Mouse (Mus musculus): Measurements from ENCODE around the gene Prss22. TPM values are rescaled to one million over a fixed set of nuclear protein-coding genes. Genes with fewer than 3 reads are reported as not detected.

The Prss22 gene
- polyA plus RNA-seq, 1 experiment from 2014 or later = 0.82 TPM

DNA sequence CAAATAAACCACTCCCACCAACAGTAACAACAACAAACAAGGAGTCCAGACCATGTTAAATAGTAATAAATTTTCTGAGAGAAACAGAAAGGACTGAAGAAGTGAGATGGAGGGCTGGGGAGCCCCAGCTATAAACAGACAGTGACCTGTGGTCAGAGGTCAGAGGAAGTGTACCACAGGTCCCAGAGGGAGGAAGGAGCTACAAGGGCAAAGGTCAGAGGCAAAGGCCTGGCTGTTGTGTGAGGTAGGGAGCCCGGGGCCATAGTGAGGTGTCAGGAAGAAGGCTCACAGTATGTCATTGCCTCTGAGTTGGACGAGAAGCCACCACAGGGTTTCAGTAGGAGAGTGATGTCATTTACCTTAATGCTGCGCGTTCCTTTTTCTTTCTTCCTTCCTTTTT is 15.0 kb downstream of the Prss22 start:
- WGBS = 44% methylated on average over 4 of the region's 4 CpGs
- Histone ChIP-seq H3K27me3 (ENCODE audit: insufficient read depth, low read length) (no peaks in the 10 kb centered on the region), H3K27ac (ENCODE audit: low read length) (no peak overlapping the region), H3K4me2 (replicated peaks; ENCODE audit: low read depth, low read length) (no peak overlapping the region), H3K9me3 (ENCODE audit: low read length) (no peaks in the 10 kb centered on the region), H3K4me3 (ENCODE audit: low read length) (no peak overlapping the region), H3K9ac (replicated peaks; ENCODE audit: low read length) (no peak overlapping the region), H3K4me1 (ENCODE audit: insufficient read depth, low read length) (peaks cover 15% of the 10 kb centered on the region), H3K36me3 (ENCODE audit: insufficient read depth, low read length) (no peaks in the 10 kb centered on the region)
- no peak for ATAC-seq (ENCODE audit: low FRiP score, low TSS enrichment)

DNA sequence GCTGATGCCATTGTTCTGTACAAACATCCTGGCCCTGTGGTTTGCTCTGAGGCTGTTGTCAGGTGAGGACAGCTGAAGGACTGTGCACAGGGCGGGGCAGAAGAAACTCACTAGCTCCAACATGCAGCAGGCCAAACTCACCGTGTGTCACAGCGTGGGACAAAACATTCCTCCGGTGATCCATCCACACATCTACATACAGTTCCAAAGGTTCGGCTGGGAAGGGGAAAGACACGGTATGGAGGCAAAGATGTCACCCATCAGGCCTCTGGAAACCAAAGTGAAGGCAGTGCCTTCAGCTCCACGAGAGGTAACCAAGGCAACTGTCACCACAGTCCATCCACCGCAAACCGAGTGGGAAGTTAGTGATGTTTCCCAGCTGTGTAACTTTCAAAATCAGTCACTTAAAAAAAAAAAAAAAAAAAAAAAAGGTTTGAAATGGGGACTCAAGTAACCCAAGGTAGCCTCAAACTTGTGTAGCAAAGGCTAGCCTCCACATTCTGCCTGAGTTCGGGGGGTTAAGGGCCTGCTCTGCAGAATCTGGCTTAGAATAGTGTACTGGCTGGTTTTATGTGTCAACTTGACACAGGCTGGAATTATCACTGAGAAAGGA is 17.5 kb downstream of the Prss22 start, which contains the start of gene Prss30:
TSS of gene Prss30 (minus strand) at position 270 of the 613 bp plus-strand sequence.
- Histone ChIP-seq H3K9me3 (ENCODE audit: low read length) (no peaks in the 10 kb centered on the region), H3K4me1 (ENCODE audit: insufficient read depth, low read length) (peaks cover 15% of the 10 kb centered on the region), H3K4me2 (replicated peaks; ENCODE audit: low read depth, low read length) (no peak within 1 kb of the TSS), H3K4me3 (ENCODE audit: low read length) (no peak within 1 kb of the TSS), H3K27me3 (ENCODE audit: insufficient read depth, low read length) (no peaks in the 10 kb centered on the region), H3K36me3 (ENCODE audit: insufficient read depth, low read length) (no peaks in the 10 kb centered on the region), H3K27ac (ENCODE audit: low read length) (no peak within 1 kb of the TSS), H3K9ac (replicated peaks; ENCODE audit: low read length) (no peak within 1 kb of the TSS)
- WGBS = 64% methylated on average over 10 of the region's 10 CpGs
- no peak for ATAC-seq (ENCODE audit: low FRiP score, low TSS enrichment)

DNA sequence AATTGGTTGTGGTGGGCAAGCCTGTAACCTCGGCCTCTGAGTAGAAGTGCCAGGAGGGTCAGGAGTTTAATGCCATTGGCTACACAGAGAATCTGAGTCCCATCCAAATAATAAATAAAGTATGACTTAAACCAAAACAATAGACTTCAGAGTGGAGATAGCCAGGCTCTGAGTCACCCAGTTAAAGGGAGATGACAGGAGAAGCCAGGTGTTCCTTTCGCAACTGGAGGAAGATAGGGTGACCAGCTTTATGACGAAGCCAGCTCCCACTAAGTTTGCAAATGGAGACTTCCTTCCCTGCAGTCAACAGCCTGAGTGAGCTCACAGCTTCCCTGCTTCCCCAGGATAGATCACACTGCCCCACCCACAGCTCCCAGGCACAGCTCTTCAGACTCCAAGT is 18.4 kb downstream of the Prss22 start:
- no peak overlapping the region for H3K9ac ChIP-seq (replicated peaks; ENCODE audit: low read length)
- H3K4me3 ChIP-seq (ENCODE audit: low read length) = no peak overlapping the region
- H3K4me1 ChIP-seq (ENCODE audit: insufficient read depth, low read length) = peaks cover 15% of the 10 kb centered on the region
- H3K36me3 ChIP-seq (ENCODE audit: insufficient read depth, low read length) = no peaks in the 10 kb centered on the region
- H3K27ac ChIP-seq (ENCODE audit: low read length) = no peak overlapping the region
- 48% methylated on average over 3 of the region's 3 CpGs for WGBS
- no peaks in the 10 kb centered on the region for H3K27me3 ChIP-seq (ENCODE audit: insufficient read depth, low read length)
- ATAC-seq (ENCODE audit: low FRiP score, low TSS enrichment) = no peak
- H3K9me3 ChIP-seq (ENCODE audit: low read length) = no peaks in the 10 kb centered on the region
- no peak overlapping the region for H3K4me2 ChIP-seq (replicated peaks; ENCODE audit: low read depth, low read length)

DNA sequence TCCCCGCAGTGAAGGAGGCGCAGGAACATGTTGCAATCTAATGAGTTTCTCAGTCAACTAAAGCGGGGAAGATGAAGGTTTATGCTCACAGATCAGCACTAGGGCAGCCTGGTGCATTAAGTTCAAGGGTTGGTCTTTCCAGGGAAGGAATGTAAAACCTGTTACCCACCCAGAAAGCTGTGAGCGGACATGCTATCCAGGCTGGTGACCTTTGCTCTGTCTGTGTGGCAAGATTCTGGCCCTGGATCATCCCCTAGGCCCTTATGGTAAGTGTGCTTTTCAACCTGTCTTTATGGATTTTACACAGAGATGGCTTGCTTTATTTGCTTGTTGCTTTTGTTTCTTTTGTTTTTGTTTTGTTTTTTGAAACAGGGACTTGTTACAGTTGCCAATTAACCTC is 21.2 kb downstream of the Prss22 start:
- Histone ChIP-seq H3K27me3 (ENCODE audit: insufficient read depth, low read length) (no peaks in the 10 kb centered on the region), H3K9ac (replicated peaks; ENCODE audit: low read length) (no peak overlapping the region), H3K4me1 (ENCODE audit: insufficient read depth, low read length) (0 out of 2 replicates have a peak, but pooled peaks cover 9% of the 10 kb centered on the region), H3K36me3 (ENCODE audit: insufficient read depth, low read length) (no peaks in the 10 kb centered on the region), H3K4me3 (ENCODE audit: low read length) (no peak overlapping the region), H3K4me2 (replicated peaks; ENCODE audit: low read depth, low read length) (no peak overlapping the region), H3K27ac (ENCODE audit: low read length) (no peak overlapping the region), H3K9me3 (ENCODE audit: low read length) (no peaks in the 10 kb centered on the region)
- ATAC-seq (ENCODE audit: low FRiP score, low TSS enrichment) = peak; percentile 32; the same call in 1 of the 2 replicates
- 77% methylated on average over 4 of the region's 4 CpGs for WGBS

DNA sequence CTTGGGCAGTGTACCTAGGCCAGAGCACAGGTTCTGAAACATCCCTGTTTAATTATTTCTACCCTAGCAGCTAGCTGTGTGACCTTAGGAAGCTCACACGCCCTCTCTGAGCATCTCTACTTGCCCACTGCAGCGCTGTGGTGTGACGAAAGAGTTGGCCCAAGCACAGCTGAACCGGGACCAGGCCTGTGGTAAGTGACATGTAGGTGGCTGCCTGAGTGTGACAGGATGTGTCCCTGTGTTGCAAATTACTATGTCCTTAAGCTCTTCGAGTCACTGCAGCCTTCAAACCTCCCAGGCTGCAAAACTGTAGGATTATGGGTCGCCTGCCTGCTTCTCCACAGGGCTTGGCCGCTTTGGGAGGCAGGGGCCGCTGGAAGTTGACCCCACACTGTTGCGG is 26.6 kb downstream of the Prss22 start:
- Histone ChIP-seq H3K4me3 (ENCODE audit: low read length) (no peak overlapping the region), H3K4me2 (replicated peaks; ENCODE audit: low read depth, low read length) (no peak overlapping the region), H3K9ac (replicated peaks; ENCODE audit: low read length) (no peak overlapping the region), H3K36me3 (ENCODE audit: insufficient read depth, low read length) (no peaks in the 10 kb centered on the region), H3K27me3 (ENCODE audit: insufficient read depth, low read length) (no peaks in the 10 kb centered on the region), H3K9me3 (ENCODE audit: low read length) (no peaks in the 10 kb centered on the region), H3K4me1 (ENCODE audit: insufficient read depth, low read length) (no peaks in the 10 kb centered on the region), H3K27ac (ENCODE audit: low read length) (no peak overlapping the region)
- 91% methylated on average over 9 of the region's 9 CpGs for WGBS
- no peak for ATAC-seq (ENCODE audit: low FRiP score, low TSS enrichment)

DNA sequence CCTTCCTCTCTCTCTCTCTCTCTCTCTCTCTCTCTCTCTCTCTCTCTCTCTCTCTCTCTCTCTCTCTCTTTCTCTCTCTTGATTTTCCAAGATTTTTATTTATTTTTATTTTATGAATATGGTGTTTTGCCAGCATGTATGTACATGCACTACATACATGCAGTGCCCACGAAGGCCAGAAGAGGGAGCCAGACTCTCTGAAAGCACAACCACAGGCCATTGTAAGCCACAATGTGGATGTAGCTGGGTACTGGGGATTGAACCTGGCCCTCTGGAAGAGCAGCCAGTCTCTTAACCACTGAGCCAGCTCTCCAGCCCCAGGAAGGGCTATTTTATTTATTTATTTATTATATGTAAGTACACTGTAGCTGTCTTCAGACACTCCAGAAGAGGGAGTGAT is 28.7 kb downstream of the Prss22 start:
- H3K27me3 ChIP-seq (ENCODE audit: insufficient read depth, low read length) = no peaks in the 10 kb centered on the region
- H3K4me1 ChIP-seq (ENCODE audit: insufficient read depth, low read length) = no peaks in the 10 kb centered on the region
- no peak overlapping the region for H3K4me2 ChIP-seq (replicated peaks; ENCODE audit: low read depth, low read length)
- no peaks in the 10 kb centered on the region for H3K9me3 ChIP-seq (ENCODE audit: low read length)
- no peaks in the 10 kb centered on the region for H3K36me3 ChIP-seq (ENCODE audit: insufficient read depth, low read length)
- 4% methylated on average over 1 of the region's 1 CpGs for WGBS
- no peak overlapping the region for H3K9ac ChIP-seq (replicated peaks; ENCODE audit: low read length)
- no peak overlapping the region for H3K27ac ChIP-seq (ENCODE audit: low read length)
- ATAC-seq (ENCODE audit: low FRiP score, low TSS enrichment) = no peak
- no peak overlapping the region for H3K4me3 ChIP-seq (ENCODE audit: low read length)

DNA sequence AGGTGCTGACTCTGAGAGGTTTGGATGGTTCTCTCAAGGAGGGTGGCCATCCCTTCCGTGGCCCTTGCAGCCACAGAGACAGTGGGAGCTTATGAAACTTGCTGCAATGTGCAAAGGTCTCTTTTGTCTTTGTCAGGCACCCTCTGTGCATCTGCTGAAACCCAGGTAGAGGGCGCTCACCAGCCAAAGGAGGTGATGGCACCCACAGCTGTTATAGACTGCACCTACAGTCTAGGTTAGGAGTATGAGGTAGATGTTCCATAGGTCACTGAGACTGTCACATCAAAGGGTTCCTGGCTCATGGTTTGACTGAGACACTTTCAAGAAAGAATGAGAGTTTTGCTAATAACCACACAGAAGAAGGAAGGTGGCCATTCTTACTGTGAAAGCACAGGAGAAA is 29.1 kb downstream of the Prss22 start:
- H3K36me3 ChIP-seq (ENCODE audit: insufficient read depth, low read length) = no peaks in the 10 kb centered on the region
- H3K4me1 ChIP-seq (ENCODE audit: insufficient read depth, low read length) = no peaks in the 10 kb centered on the region
- H3K27ac ChIP-seq (ENCODE audit: low read length) = no peak overlapping the region
- WGBS = 48% methylated on average over 2 of the region's 2 CpGs
- ATAC-seq (ENCODE audit: low FRiP score, low TSS enrichment) = no peak
- H3K4me2 ChIP-seq (replicated peaks; ENCODE audit: low read depth, low read length) = no peak overlapping the region
- no peaks in the 10 kb centered on the region for H3K9me3 ChIP-seq (ENCODE audit: low read length)
- H3K4me3 ChIP-seq (ENCODE audit: low read length) = no peak overlapping the region
- no peaks in the 10 kb centered on the region for H3K27me3 ChIP-seq (ENCODE audit: insufficient read depth, low read length)
- no peak overlapping the region for H3K9ac ChIP-seq (replicated peaks; ENCODE audit: low read length)

DNA sequence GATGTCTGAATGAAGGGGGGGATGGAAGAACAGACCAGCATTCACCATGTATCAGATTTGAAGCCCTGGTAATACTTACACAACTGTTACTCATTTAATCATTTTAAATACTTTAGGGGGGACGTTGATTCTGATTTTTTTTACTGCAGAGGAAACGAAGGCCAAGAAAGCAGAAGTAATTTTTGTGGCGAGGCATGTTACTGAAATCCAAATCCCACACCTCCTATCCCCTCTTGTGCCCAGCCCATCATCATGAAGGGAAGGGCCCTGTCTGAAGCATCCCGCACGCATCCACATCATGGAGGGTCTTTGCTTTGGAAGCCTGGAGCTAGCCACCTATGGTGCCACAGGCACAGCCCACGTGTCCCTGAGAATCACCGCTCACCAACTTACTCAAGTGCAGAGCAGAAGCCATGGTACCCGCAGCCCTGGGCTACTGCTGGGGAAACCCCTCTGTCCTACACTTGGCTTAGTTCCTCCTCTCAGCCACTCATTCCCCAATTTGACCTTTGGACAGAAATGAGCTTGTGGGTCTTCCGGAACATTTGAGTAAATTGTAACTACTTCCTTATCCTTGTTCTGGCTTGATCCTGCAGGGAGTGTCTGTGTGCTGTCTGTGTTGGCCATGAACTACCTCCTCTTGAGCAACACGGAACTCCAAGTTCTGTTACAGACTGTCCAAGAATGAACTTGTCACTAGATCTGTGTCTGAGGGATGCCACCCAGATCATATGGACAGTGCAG is 31.1 kb downstream of the Prss22 start:
- ATAC-seq (ENCODE audit: low FRiP score, low TSS enrichment) = no peak
- Histone ChIP-seq H3K27ac (ENCODE audit: low read length) (no peak overlapping the region), H3K4me2 (replicated peaks; ENCODE audit: low read depth, low read length) (no peak overlapping the region), H3K36me3 (ENCODE audit: insufficient read depth, low read length) (no peaks in the 10 kb centered on the region), H3K9ac (replicated peaks; ENCODE audit: low read length) (no peak overlapping the region), H3K27me3 (ENCODE audit: insufficient read depth, low read length) (no peaks in the 10 kb centered on the region), H3K9me3 (ENCODE audit: low read length) (no peaks in the 10 kb centered on the region), H3K4me1 (ENCODE audit: insufficient read depth, low read length) (no peaks in the 10 kb centered on the region), H3K4me3 (ENCODE audit: low read length) (no peak overlapping the region)
- 82% methylated on average over 10 of the region's 10 CpGs for WGBS

DNA sequence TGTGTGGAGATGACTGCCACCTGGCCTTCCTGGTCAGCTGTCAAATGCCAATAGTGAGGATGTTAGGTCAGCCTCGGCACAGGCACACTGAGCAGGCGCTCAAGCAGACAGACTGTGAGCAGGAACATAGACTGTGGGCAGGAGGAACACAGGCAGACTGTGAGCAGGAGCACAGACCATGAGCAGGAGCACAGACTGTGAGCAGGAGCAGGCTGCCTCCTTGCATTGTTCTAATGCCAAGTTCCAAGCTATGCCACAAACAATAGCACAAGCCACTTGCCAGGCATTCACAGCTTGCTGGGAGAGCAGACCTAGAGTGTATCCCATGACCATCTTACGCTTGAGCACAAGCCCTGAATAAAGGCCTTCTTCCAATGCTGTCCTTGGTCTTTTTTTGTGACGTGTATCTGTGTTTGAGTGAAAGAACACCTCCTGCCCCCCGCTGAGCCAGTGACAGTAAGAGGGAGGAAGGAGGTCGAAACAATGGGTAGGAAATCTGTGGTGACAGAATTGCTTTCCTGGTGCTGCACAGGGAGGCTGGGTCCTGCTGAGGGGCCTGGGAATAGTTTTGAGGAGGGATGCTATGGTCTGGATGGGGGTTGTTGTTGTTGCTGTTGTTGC is 32.0 kb downstream of the Prss22 start:
- Histone ChIP-seq H3K27me3 (ENCODE audit: insufficient read depth, low read length) (no peaks in the 10 kb centered on the region), H3K9me3 (ENCODE audit: low read length) (no peaks in the 10 kb centered on the region), H3K4me2 (replicated peaks; ENCODE audit: low read depth, low read length) (no peak overlapping the region), H3K4me1 (ENCODE audit: insufficient read depth, low read length) (no peaks in the 10 kb centered on the region), H3K4me3 (ENCODE audit: low read length) (no peak overlapping the region), H3K36me3 (ENCODE audit: insufficient read depth, low read length) (no peaks in the 10 kb centered on the region), H3K9ac (replicated peaks; ENCODE audit: low read length) (no peak overlapping the region), H3K27ac (ENCODE audit: low read length) (no peak overlapping the region)
- WGBS = 41% methylated on average over 6 of the region's 6 CpGs
- no peak for ATAC-seq (ENCODE audit: low FRiP score, low TSS enrichment)

DNA sequence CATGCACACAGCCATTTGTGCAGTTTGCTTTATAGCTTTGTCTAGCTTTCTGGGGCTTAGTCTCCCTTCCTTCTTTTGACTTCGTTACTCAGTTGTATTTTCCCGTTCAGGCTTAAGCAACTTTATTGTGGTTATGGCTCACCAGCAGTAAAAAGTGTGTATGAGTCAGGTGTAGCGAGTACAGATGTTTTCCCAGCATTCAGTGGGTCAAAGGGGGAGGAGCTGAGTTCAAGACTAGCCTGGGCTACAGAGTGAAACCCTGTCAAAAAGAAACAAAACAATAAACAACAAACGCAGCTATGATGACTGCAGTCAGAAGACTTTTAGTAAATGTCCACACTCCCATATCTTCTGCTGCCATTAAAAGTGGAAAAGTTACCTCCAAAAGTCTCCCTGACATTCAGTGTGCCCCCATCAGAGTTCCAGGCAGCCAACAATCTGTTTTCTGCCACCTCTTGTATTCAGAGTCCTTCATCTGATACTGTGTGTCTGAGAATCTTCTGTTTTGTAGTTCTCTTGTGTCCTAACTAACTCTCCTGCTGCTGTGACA is 36.3 kb downstream of the Prss22 start:
- H3K4me3 ChIP-seq (ENCODE audit: low read length) = no peak overlapping the region
- H3K27me3 ChIP-seq (ENCODE audit: insufficient read depth, low read length) = no peaks in the 10 kb centered on the region
- H3K4me1 ChIP-seq (ENCODE audit: insufficient read depth, low read length) = 0 out of 2 replicates have a peak, but pooled peaks cover 3% of the 10 kb centered on the region
- no peak overlapping the region for H3K27ac ChIP-seq (ENCODE audit: low read length)
- H3K36me3 ChIP-seq (ENCODE audit: insufficient read depth, low read length) = no peaks in the 10 kb centered on the region
- no peak for ATAC-seq (ENCODE audit: low FRiP score, low TSS enrichment)
- no peak overlapping the region for H3K4me2 ChIP-seq (replicated peaks; ENCODE audit: low read depth, low read length)
- no peak overlapping the region for H3K9ac ChIP-seq (replicated peaks; ENCODE audit: low read length)
- H3K9me3 ChIP-seq (ENCODE audit: low read length) = no peaks in the 10 kb centered on the region
- 62% methylated on average over 4 of the region's 4 CpGs for WGBS
